Mouse (Mus musculus) ES-Bruce4 (cell line): ENCODE measurements at regions not wholly inside any gene's neighbourhood (a gene's known extent, or its start where the extent isn't known, plus 50 kb on each side); places are given as distances from the start of the nearest gene placed in this dataset.

ENCODE experiments used
- CTCF ChIP-seq: IDR thresholded peaks from one replicate; pipeline ENCODE4 v1.8.1; 2011; ENCODE audit warnings: low read depth, low read length
- EP300 ChIP-seq: IDR thresholded peaks from 2 replicates; pipeline ENCODE4 v1.6.1; 2011; ENCODE audit warnings: low read depth, low read length; ENCODE audit not compliant: insufficient read depth
- POLR2A ChIP-seq: IDR thresholded peaks from one replicate; pipeline ENCODE4 v1.8.1; 2011; ENCODE audit warnings: low read length; ENCODE audit not compliant: insufficient read depth

DNA sequence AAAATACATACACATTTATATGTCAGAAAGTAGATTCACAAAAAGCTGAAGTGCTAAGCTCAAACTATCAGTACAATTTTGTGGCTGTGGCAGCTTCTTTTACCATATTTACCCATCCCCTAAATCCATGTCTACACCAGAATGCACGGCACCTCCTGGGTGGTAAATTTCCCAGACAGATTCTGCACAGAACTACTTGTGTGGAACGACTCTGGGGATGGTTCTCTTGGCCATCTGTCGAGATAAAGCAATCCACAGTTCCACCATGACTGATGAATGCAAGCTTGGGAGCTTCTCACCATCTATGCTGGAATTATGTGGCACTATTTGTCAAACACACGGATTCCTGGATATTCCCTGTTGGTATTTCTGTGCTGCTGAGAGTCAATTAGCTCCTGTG lies 495.8 kb downstream of the Tmem114 start:
- TF ChIP-seq CTCF (no peak), POLR2A (no peak), EP300 (no peak)
